Mouse (Mus musculus) left cerebral cortex, postnatal 10 days (tissue): Measurements from ENCODE around the gene Rps3. TPM values are rescaled to one million over a fixed set of nuclear protein-coding genes. Genes with fewer than 3 reads are reported as not detected.

Experiments used
- DNase-seq, 2 experiments: peaks; one replicate each; pipeline ENCODE4 v3.0.0; 2021 to 2022; ENCODE audit warnings: low spot score in 2 of 2, mixed read lengths in 1 of 2; ENCODE audit errors: extremely low spot score in 1 of 2
- intact Hi-C: fragments of 180-260 bp; cut with DNase I; formaldehyde crosslinking; loops from one replicate; pipeline ENCODE4 v1.15.1; 2025
- total RNA-seq, 2 experiments: library from RNA; stranded (reverse); gene quantifications; 2 replicates each; pipeline ENCODE4 v1.2.3; 2021

Gene Rps3
- total RNA-seq, 2 experiments from 2014 or later: 266 to 286 TPM

DNA sequence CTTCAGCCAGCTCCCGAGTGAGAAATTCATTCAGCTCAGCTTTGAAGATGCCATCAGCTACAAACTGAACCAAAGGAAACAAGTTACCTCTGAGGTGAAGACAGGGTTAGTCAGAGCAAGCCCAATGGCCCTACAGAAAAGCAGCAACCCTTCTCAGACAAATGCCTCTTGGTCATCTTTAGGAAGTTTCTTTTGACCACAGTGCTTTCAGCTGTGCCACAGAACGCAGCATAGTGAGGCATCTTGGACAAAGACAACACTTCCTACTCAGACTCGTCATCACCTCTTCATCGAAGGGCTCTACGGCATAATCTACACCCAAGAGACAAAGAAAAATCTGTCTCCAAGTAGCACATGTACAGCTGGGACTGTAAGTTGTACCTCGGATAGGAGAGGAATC, 901 bp downstream of the Rps3 start:
- DNase-seq: no peak
- intact Hi-C loops: no loop called here

DNA sequence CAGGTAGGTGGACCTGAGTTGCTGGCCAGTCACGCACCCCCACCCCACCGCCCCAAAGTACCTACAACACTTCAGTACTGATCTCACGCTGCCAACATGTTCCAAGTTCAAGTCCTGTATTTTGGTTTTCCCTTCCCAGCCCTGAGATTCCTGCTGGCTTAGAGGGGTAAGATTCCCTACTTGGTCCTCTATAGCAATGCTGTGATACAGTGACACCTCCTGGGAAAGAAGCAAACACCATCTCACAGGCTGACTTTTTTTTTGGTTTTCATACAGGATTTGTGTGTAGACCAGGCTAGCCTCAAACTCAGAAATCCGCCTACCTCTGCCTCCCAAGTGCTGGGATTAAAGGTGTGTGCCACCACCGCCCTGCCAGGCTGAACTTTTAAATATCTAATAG, 6.3 kb downstream of the Rps3 start:
- DNase-seq: no peak
- intact Hi-C loops: no loop called here

DNA sequence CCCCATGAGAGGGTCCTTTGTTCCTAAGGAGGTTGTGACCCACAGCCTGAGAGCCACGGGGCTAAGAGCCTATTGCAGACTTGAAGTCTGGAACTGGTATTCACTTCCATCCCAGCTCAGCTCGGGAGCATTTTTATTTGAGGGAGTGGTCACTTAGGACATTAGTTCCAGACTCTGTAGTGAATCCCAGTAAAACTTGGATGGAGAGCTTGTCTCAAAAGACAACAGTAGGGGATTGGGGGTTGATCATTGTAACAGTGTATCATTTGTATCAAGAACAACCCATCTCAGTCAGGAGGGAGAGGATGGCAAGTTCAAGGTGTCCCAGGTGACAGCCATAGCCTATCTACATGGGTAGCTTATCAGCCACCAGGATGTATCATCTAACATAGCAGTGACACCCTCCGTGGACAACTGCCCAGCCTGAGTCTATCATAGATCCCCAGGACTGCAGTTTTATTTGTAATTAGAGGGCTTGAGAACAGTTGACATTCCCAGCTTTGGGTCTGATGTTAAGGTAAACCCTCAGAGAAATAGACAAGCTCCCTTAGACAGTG, 6.9 kb downstream of the Rps3 start:
- no peak for DNase-seq
- intact Hi-C loops: no loop called here

DNA sequence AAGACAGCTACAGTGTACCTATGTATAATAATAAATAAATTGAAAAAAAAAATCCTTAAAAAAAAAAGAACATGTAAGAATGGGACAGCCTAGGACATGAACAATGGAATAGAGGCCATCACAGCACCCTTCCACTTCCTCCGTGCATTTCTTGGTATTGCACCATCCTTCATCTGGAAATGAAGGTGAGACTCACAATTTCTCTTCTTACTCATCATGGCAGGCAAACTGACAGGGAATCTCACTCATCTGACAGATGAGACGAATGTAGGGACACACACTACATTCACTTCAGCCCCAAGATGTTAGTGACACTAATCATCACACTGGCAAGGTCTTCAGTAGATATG, 8.0 kb downstream of the Rps3 start:
- no peak for DNase-seq
- intact Hi-C loops: no loop called here

DNA sequence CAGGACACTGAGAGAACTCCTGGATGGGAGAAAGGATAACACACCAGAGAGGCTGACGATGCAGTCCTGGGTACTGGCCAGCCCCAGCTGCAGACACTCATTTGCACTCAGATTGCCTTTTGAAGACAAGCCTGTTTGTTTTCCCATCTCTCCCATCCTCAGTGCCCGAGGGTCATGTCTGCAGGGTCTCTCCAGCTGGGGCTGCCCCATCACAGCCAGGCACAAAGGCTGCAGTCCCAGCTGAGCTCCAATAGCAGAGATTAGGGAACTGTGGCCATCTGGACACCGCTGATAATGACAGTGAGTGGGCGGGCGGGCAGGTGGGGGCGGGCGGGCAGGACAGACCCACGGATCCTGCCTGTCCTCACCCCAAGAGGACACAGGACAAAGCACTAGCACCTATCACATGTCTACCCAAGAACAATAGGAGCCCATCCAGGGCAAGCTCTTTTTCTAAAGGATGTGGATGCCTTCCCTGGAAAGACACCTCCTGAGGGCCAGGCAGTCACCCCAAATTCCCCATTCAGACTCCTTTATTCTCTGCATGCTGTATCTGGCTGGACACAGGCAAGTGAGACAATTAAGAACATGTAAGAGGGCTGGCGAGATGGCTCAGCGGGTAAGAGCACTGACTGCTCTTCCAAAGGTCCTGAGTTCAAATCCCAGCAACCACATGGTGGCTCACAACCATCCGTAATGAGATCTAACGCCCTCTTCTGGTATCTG, 8.5 kb downstream of the Rps3 start:
- intact Hi-C loops: no loop called here

DNA sequence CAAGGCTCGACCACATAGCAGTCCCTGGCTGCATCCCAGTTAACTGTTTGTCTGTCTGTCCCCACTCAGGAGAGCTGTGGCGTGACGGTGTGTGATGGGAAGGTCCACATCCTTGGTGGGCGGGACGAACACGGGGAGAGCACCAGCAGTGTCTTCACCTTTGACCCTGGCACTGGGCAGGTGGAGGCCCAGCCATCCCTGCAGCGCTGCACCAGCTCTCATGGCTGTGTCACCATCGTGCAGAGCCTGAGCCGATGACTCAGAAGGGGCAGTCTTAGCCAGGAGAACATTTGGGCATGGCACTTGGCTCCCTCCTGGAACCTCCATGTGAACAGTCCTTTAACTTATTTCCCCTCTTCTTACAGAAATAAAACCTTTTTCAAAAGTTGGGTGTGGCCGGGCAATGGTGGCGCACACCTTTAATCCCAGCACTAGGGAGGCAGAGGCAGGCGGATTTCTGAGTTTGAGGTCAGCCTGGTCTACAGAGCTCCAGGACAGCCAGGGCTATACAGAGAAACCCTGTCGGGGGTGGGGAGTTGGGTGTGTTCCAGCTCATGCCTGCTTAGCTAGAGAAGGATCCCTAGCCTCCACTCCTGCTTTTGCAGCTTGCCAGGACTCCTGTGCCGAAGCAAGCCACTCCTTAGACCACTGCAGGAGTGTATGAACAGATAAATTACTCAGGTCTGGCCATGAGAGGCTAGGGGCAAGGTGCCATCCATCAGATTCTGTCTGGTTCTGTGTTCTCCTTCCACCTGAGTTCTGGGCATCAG, 9.7 kb downstream of the Rps3 start:
- intact Hi-C loops: no loop called here
- peak in 1 of 2 experiments; percentile 56 for DNase-seq

More for the DNA sequence above, 8.5 kb downstream of the Rps3 start:
- DNase-seq: peak in 1 of 2 experiments; percentile 54

DNA sequence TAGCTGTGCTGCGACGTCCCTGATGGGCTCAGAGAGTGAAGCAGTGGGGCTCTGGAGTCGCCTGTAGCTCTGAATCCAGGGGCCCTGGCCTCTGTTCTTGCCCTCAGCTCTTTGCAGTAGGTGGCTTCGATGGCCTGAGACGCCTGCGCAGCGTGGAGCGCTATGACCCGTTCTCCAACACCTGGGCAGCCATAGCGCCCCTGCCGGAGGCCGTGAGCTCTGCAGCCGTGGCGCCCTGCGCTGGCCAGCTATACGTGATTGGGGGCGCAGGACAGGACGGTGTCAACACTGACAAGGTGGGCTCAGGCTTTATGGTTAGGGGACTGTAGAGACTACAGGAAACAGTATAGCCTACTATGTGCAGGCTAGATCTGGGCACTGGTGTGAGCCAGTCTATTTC, 12.0 kb downstream of the Rps3 start:
- peak in 1 of 2 experiments; percentile 34 for DNase-seq
- intact Hi-C loops: no loop called here

DNA sequence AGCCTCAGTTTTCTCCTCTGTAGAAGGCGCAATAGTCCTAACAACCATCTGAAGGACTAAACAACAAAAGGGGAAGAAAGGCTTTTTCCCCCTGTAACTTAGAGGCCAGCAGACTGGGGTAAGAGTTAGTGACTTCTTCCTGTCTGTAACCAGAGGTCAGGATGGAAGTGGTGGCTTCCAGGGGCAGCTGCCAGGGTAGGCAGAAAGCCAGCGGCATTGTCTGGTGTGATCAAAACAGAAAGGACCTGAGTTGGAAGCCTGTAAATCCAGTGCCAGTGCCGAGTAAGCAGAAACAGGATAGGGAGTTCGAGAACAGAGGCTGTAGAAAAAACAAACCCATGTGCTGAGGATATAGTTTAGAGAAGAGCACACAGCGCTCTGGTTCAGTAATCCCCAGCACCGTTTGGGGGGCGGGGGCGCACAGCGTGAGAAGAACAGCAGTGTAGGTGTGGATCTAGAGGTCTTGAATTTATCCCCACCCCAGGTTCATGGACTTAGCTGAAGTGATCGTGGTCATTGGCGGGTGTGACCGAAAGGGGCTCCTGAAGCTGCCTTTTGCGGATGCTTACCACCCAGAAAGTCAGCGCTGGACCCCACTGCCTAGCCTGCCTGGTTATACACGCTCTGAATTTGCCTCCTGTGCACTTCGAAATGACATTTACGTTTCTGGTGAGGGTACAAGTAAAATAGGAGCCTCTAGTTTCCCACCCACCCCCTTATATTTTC, 13.7 kb downstream of the Rps3 start:
- DNase-seq: peak in 1 of 2 experiments; percentile 73
- intact Hi-C loops: no loop called here

DNA sequence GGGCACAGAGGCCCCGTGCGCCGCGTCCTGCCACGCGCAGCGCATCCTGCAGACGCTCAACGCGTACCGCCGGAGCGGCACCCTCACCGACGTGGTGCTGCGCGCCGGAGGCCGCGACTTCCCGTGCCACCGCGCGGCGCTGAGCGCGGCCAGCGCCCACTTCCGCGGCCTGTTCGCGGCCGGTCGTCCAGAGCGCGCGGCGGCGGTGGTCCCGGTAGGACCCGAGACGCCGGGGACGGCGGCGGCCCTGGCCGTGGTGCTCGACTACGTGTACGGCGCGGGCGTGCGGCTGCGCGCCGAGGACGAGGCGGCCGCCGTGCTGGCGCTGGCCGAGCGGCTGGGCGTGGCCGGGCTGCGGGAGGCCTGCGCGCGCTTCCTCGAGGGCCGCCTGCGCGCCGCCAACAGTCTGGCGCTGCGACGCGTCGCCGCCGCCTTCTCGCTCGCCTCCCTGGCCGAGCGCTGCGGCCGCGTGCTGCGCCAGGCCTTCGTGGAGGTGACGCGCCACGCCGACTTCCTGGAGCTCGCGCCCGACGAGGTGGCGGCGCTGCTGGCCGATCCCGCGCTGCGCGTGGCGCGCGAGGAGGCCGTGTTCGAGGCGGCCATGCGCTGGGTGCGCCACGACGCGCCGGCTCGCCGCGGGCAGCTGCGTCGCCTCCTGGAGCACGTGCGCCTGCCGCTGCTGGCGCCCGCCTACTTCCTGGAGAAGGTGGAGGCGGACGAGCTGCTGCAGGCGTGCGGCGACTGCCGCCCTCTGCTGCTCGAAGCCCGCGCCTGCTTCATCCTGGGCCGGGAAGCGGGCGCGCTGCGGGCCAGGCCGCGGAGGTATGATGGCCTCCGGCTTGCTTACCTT, 15.0 kb downstream of the Rps3 start:
- intact Hi-C loops: no loop called here
- DNase-seq: peak; percentile 58 to 92

DNA sequence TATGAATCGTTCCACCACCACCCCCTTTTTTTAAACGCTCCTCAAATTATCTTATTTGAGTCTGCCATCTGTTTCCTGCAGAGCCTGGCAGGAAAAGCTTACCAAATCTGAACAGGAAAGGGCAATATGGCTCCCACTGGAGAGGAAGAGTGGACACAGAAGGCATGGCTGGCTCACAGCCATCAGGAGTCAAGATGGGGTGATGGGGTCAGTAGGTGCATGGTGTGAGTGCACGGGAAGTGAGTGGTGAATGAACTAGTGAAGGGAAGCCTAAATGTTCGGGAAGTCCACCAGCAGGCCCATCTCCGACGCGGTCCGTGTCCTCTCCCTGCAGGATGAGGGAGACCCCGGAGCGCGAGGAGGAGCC, 15.6 kb downstream of the Rps3 start:
- intact Hi-C loops: no loop called here
- DNase-seq: peak; percentile 40 to 74

DNA sequence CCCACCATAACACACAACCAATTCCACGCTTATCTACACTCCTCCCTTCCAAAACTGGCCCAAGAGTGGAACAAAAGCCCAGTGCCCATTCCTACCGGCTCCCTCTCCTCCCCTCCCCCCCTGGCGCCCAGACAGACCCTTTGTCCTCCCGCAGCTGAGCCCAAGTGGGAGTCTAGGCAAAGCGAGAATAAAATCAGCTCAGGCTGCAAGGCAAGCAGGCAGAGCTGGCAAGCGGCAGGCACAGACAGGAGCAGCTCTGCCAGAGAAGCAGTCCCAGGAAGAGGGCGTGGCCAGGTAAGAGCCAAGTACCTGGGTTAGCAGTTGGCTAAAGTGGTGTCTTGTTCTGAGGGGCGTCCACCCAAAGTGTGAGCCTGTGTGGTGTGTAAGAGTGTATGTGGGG, 17.7 kb downstream of the Rps3 start, which contains the start of gene Klhl35:
Klhl35 (plus strand) TSS at position 194 of the 400 bp plus-strand sequence.
- DNase-seq: peak in 1 of 2 experiments; percentile 57
- intact Hi-C loops: no loop called here

DNA sequence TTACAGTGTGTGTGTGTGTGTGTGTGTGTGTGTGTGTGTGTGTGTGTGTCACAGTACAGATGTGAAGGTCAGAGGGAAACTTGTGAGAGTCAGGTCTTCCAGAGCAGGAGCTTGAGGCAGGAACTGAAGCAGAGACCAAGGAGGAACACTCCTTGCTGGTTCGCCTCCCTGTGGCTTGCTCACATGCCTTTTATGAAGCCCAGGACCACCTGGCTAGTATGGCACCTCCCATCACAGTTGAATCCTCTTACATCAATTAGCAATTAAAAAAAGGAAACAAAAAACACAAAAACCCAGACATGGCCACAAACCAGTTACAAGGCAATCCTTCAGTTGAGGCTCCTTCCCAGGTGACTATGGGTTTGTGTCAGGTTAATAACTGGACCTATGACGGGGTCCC, 20.4 kb downstream of the Rps3 start:
- intact Hi-C loops: no loop called here
- no peak for DNase-seq

DNA sequence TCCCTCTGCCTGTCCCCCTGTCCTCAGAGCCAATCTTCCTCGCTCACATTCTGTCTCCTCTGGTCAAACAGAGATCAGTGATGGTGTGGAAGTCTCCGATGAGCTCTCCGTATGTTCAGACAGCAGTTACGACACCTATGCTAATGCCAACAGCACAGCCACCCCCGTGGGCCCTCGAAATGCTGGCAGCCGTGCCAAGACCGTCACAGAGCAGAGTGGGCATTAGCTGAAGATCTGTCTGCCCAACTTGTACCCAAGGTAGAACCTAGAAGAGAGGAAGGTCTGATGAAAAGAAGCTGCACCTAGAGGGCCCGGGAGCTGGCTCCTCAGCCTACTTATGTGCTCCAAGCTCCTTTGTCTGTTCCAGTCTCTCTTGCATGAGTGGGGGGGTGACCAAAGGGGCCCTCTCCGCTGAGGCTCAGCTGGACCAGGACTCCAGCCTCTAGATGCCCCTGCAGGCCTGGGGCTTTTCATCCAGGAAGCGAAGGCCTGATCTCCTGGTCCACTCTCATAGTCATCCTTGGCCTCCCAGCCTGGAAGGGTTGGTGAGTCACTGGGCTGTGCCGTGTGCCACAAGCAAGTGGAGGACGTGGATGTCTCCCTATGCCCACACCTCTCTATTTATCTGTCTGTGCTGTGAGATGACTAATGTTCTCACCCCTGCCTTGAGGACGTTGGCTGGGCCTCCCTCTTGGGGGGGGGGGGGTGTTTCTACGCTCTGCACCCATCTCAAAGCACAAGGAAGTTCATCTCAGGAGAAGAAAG, 23.5 kb downstream of the Rps3 start:
- intact Hi-C loops: loop anchor here (10.0 kb wide), 1 partner anchor 185 kb away; no protein-coding TSS in a partner anchor
- no peak for DNase-seq

DNA sequence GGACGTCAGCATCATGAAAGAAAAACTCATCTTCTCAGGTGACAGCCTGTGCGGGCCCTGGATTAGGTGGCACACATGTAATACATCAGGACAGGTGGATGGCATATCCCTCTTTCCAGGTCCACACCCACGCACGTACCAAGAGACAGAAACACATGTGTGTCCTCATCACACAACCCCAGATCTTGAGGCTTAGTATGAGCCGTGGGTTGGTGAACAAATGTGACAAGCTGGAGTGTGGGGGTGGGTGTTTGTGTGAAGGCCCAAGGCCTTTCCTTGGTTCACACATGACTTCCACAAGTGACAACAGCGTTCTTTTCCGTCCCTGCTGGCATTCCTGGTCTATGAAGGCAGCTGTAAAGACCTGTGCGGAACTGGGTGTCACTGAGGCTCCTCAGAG, 24.7 kb downstream of the Rps3 start:
- DNase-seq: peak in 1 of 2 experiments; percentile 26
- intact Hi-C loops: loop anchor here (10.0 kb wide), 1 partner anchor 184 kb away; no protein-coding TSS in a partner anchor

DNA sequence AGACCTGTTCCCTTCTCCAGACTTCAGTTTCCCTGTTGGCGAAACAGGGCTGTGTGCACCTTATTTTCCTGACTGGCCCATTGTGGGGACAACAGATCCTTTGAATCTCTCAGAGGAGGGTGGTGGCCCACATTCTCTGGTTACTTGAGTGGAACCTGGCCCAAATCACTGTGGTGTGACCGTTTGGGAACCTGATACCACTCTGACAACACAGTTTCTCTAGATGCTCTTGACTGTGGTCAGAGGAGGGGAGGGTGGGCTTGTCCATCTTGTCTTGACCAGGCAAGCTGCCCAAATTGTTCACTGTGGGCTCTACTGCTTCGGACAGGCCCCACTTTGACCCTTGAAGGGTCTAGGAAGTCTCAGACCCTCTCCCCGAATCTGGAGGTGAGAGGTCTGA, 29.5 kb downstream of the Rps3 start:
- DNase-seq: no peak
- intact Hi-C loops: loop anchor here (5.0 to 10.0 kb wide), 2 partner anchors 127 to 179 kb away; no protein-coding TSS in a partner anchor

DNA sequence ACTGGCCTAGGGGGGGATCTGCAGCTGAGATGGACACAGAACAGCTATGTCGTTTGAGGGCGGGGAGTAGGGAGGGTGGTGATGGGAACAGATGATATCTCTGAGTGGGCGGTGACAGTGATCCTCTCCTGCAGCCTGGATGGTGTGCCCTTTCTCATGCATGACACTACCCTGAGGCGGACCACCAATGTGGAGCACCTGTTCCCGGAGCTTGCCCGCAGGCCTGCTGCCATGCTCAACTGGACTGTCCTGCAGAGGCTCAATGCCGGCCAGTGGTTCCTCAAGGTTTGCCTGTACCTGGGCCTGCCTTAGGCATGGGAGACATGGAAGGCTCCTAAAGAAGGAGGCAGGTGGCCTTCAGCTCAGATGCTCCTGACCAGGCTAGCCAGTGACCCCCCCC, 30.7 kb downstream of the Rps3 start:
- intact Hi-C loops: loop anchor here (5.0 to 10.0 kb wide), 2 partner anchors 126 to 178 kb away; no protein-coding TSS in a partner anchor
- no peak for DNase-seq

DNA sequence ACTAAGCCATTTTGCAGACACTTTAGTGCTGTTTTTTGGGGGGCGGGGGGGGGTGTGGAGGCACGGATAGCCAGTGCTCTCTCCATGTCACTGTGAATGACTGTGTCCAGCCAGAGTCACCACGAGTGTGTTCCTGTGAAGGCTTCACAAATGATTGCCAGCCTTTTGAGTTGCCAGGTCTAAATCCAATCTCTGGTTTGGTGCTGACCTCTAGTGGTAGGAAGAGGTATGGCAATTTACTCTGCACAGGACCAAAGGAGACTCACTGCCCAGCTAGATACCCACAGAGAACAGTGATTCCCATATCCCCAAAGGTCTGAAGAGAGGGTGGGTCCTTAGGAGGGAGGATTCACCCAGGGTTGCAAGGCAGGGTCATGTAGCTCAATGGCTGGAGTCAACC, 32.8 kb downstream of the Rps3 start:
- intact Hi-C loops: loop anchor here (1.0 to 10.0 kb wide), 3 partner anchors 75 to 176 kb away; no protein-coding TSS in a partner anchor
- peak; percentile 63 to 85 for DNase-seq
